Mouse (Mus musculus) intestine, embryonic 16.5 days (tissue): ENCODE results near the gene Gabarapl1. TPM values are rescaled to one million over a fixed set of nuclear protein-coding genes. Genes with fewer than 3 reads are reported as not detected.
"Not testable (repeated sequence)": the region's sequence is repeated elsewhere in the genome, so short reads cannot be mapped to it uniquely, and the experiment has no call there.

Source experiments
- ATAC-seq: fragments of 200-750 bp; cut with Nextera tagmentation; 2 replicates; pipeline ENCODE4 v1.8.0; 2017; ENCODE audit warnings: moderate TSS enrichment, moderate library complexity
- H3K27ac ChIP-seq: fragments of 300-500 bp; sonication (generic); 2 replicates; pipeline ENCODE4 v1.5.1; 2014; ENCODE audit warnings: mild to moderate bottlenecking, low read length
- H3K27me3 ChIP-seq: fragments of 300-500 bp; sonication (generic); replicated peaks from 2 replicates; pipeline ENCODE4 v1.6.1; 2014; ENCODE audit warnings: low read length, control low read depth, mixed read lengths; ENCODE audit not compliant: control insufficient read depth, insufficient read depth
- H3K36me3 ChIP-seq: fragments of 300-500 bp; sonication (generic); 2 replicates; pipeline ENCODE4 v1.6.1; 2014; ENCODE audit warnings: low read length, control low read depth; ENCODE audit not compliant: control insufficient read depth, insufficient read depth
- H3K4me1 ChIP-seq: fragments of 300-500 bp; sonication (generic); 2 replicates; pipeline ENCODE4 v1.6.1; 2014; ENCODE audit warnings: low read length, control low read depth, mixed read lengths; ENCODE audit not compliant: control insufficient read depth, insufficient read depth
- H3K4me2 ChIP-seq: fragments of 300-500 bp; sonication (generic); 2 replicates; pipeline ENCODE4 v1.6.1; 2014; ENCODE audit warnings: low read depth, low read length, control low read depth
- H3K4me3 ChIP-seq: fragments of 300-500 bp; sonication (generic); 2 replicates; pipeline ENCODE4 v1.5.1; 2014; ENCODE audit warnings: mild to moderate bottlenecking, low read length
- H3K9ac ChIP-seq: fragments of 300-500 bp; sonication (generic); 2 replicates; pipeline ENCODE4 v1.6.1; 2014; ENCODE audit warnings: low read depth, low read length
- H3K9me3 ChIP-seq: fragments of 300-500 bp; sonication (generic); 2 replicates; pipeline ENCODE4 v1.6.1; 2016; ENCODE audit warnings: low read length, control low read depth; ENCODE audit not compliant: control insufficient read depth
- WGBS: fragments of 180-500 bp; shearing (Covaris S2); extraction: QIAGEN DNeasy Blood & Tissue Kit; methylation state at CpG from one replicate; pipeline ENCODE4 v1.1.7; 2014; 5-methylcytosine and 5-hydroxymethylcytosine counted together
- polyA plus RNA-seq: library from polyadenylated mRNA; unstranded; fragments of >200 nt; fragmentation: Nextera tagmentation; extraction: Ambion mirVana; gene quantifications from 2 replicates; pipeline ENCODE4 v1.2.1, GENCODE M21; 2015

The Gabarapl1 gene
- polyA plus RNA-seq: 37.9 and 38.7 TPM in 2 replicates

GRCm38 (mm10) chr6:129532942-129533860, at the start of gene Gabarapl1:
TSS of gene Gabarapl1 (plus strand) at chr6:129533160.
- Histone ChIP-seq H3K27me3 (no peaks in the 10 kb centered on the region), H3K27ac (peak within 1 kb of the TSS; percentile 49), H3K4me2 (peak within 1 kb of the TSS; percentile 86), H3K9ac (peak within 1 kb of the TSS; percentile 77), H3K36me3 (no peaks in the 10 kb centered on the region), H3K9me3 (no peaks in the 10 kb centered on the region), H3K4me1 (peaks cover 10% of the 10 kb centered on the region), H3K4me3 (peak within 1 kb of the TSS; percentile 72)
- under 1% methylated on average over 55 of the region's 55 CpGs for WGBS
- peak; percentile 89 for ATAC-seq

- no peaks in the 10 kb centered on the region for H3K4me1 ChIP-seq
- H3K27ac ChIP-seq: no peak overlapping the region
- no peak overlapping the region for H3K4me2 ChIP-seq
- no peaks in the 10 kb centered on the region for H3K36me3 ChIP-seq
- no peak for ATAC-seq
- no peak overlapping the region for H3K4me3 ChIP-seq
- 76% methylated on average over 4 of the region's 4 CpGs for WGBS
- H3K9me3 ChIP-seq: no peaks in the 10 kb centered on the region
- no peak overlapping the region for H3K9ac ChIP-seq
- no peaks in the 10 kb centered on the region for H3K27me3 ChIP-seq
These were observed 38.0 kb upstream of the Gabarapl1 start for GRCm38 (mm10) chr6:129494924-129495323.

GRCm38 (mm10) chr6:129497345-129498218, 35.4 kb upstream of the Gabarapl1 start:
- H3K36me3 ChIP-seq: no peaks in the 10 kb centered on the region
- no peak overlapping the region for H3K4me3 ChIP-seq
- 76% methylated on average over 3 of the region's 3 CpGs for WGBS
- ATAC-seq: no peak
- H3K9ac ChIP-seq: no peak overlapping the region
- H3K4me1 ChIP-seq: no peaks in the 10 kb centered on the region
- H3K27ac ChIP-seq: no peak overlapping the region
- no peak overlapping the region for H3K4me2 ChIP-seq
- H3K9me3 ChIP-seq: no peaks in the 10 kb centered on the region
- no peaks in the 10 kb centered on the region for H3K27me3 ChIP-seq

GRCm38 (mm10) chr6:129499516-129499915, 33.4 kb upstream of the Gabarapl1 start:
- 85% methylated on average over 1 of the region's 1 CpGs for WGBS
- not testable (repeated sequence) for ATAC-seq, H3K27me3 ChIP-seq, H3K9me3 ChIP-seq, H3K9ac ChIP-seq, H3K4me2 ChIP-seq, H3K27ac ChIP-seq, H3K4me1 ChIP-seq, H3K4me3 ChIP-seq, H3K36me3 ChIP-seq

GRCm38 (mm10) chr6:129503471-129503870, 29.5 kb upstream of the Gabarapl1 start:
- peaks cover 5% of the 10 kb centered on the region; the same call in 1 of the 2 replicates for H3K9me3 ChIP-seq
- no peaks in the 10 kb centered on the region for H3K4me1 ChIP-seq
- no peak for ATAC-seq
- H3K36me3 ChIP-seq: 0 out of 2 replicates have a peak, but pooled peaks cover 2% of the 10 kb centered on the region
- no peak overlapping the region for H3K9ac ChIP-seq
- WGBS: 82% methylated on average over 2 of the region's 2 CpGs
- H3K4me3 ChIP-seq: no peak overlapping the region
- no peak overlapping the region for H3K4me2 ChIP-seq
- no peak overlapping the region for H3K27ac ChIP-seq
- no peaks in the 10 kb centered on the region for H3K27me3 ChIP-seq

- H3K9ac ChIP-seq: no peak within 1 kb of the TSS
- H3K27me3 ChIP-seq: no peaks in the 10 kb centered on the region
- H3K9me3 ChIP-seq: peaks cover 5% of the 10 kb centered on the region; the same call in 1 of the 2 replicates
- H3K27ac ChIP-seq: no peak within 1 kb of the TSS
- H3K36me3 ChIP-seq: 0 out of 2 replicates have a peak, but pooled peaks cover 2% of the 10 kb centered on the region
- 77% methylated on average over 9 of the region's 9 CpGs for WGBS
- H3K4me3 ChIP-seq: no peak within 1 kb of the TSS
- no peak within 1 kb of the TSS for H3K4me2 ChIP-seq
- no peak for ATAC-seq
- H3K4me1 ChIP-seq: no peaks in the 10 kb centered on the region
These were observed 25.9 kb upstream of the Gabarapl1 start, which contains the start of gene Olr1 for GRCm38 (mm10) chr6:129507024-129507423. TSS of gene Olr1 (minus strand) at chr6:129507165.

- Histone ChIP-seq H3K4me3 (no peak overlapping the region), H3K36me3 (no peaks in the 10 kb centered on the region), H3K9ac (no peak overlapping the region), H3K4me2 (no peak overlapping the region), H3K27ac (no peak overlapping the region), H3K27me3 (no peaks in the 10 kb centered on the region), H3K4me1 (peaks cover 9% of the 10 kb centered on the region), H3K9me3 (no peaks in the 10 kb centered on the region)
- WGBS: 68% methylated on average over 6 of the region's 6 CpGs
- peak; percentile 76 for ATAC-seq
These were observed 22.6 kb upstream of the Gabarapl1 start for GRCm38 (mm10) chr6:129510120-129510911.

GRCm38 (mm10) chr6:129512367-129512766, 20.6 kb upstream of the Gabarapl1 start, which contains the start of gene Tmem52b:
TSS of gene Tmem52b (plus strand) at chr6:129512555.
- Histone ChIP-seq H3K4me1 (peaks cover 9% of the 10 kb centered on the region), H3K4me3 (no peak within 1 kb of the TSS), H3K9ac (no peak within 1 kb of the TSS), H3K4me2 (no peak within 1 kb of the TSS), H3K27ac (peak within 1 kb of the TSS; percentile 55), H3K36me3 (no peaks in the 10 kb centered on the region), H3K9me3 (no peaks in the 10 kb centered on the region), H3K27me3 (no peaks in the 10 kb centered on the region)
- WGBS: 63% methylated on average over 3 of the region's 3 CpGs
- no peak for ATAC-seq
